Mouse (Mus musculus): ENCODE measurements around the gene Kif14. TPM values are rescaled to one million over a fixed set of nuclear protein-coding genes. Genes with fewer than 3 reads are reported as not detected.

The Kif14 gene
- polyA plus RNA-seq, 1 experiment from 2014 or later: 4.6 TPM

GRCm38 (mm10) chr1:136579360-136579759 lies 113.2 kb downstream of the Kif14 start:
- H3K4me1 ChIP-seq (replicated peaks): 0 out of 2 replicates have a peak, but pooled peaks cover 5% of the 10 kb centered on the region
- H3K27me3 ChIP-seq (replicated peaks): no peaks in the 10 kb centered on the region
- no peak overlapping the region for H3K4me3 ChIP-seq (replicated peaks)
- no peaks in the 10 kb centered on the region for H3K36me3 ChIP-seq
- H3K9me3 ChIP-seq: no peaks in the 10 kb centered on the region
- ATAC-seq: no peak
- H3K27ac ChIP-seq: no peak overlapping the region
- 85% methylated on average over 14 of the region's 14 CpGs for WGBS
- H3K9ac ChIP-seq: no peak overlapping the region
- no peak overlapping the region for H3K4me2 ChIP-seq (replicated peaks)

GRCm38 (mm10) chr1:136580266-136580665 lies 114.1 kb downstream of the Kif14 start:
- no peaks in the 10 kb centered on the region for H3K36me3 ChIP-seq
- 0 out of 2 replicates have a peak, but pooled peaks cover 5% of the 10 kb centered on the region for H3K4me1 ChIP-seq (replicated peaks)
- H3K27ac ChIP-seq: no peak overlapping the region
- no peak overlapping the region for H3K4me3 ChIP-seq (replicated peaks)
- no peak overlapping the region for H3K4me2 ChIP-seq (replicated peaks)
- H3K9ac ChIP-seq: no peak overlapping the region
- ATAC-seq: no peak
- H3K27me3 ChIP-seq (replicated peaks): no peaks in the 10 kb centered on the region
- WGBS: 64% methylated on average over 8 of the region's 8 CpGs
- H3K9me3 ChIP-seq: no peaks in the 10 kb centered on the region

Other genes with a start within 250 kb of the Kif14 start
- gene Inava, start 232.1 kb upstream of the Kif14 start, polyA plus RNA-seq (2015; fragmentation: Nextera tagmentation; extraction: Ambion mirVana): 29.2 and 30.0 TPM in 2 replicates
- not detected in 2 replicates for gene Gpr25, start 205.5 kb upstream of the Kif14 start, polyA plus RNA-seq (2015; fragmentation: Nextera tagmentation; extraction: Ambion mirVana)
- gene Camsap2, start 120.2 kb upstream of the Kif14 start, polyA plus RNA-seq (2015; fragmentation: Nextera tagmentation; extraction: Ambion mirVana): 6.0 and 6.9 TPM in 2 replicates
- 11.6 and 12.3 TPM in 2 replicates for gene Ddx59, start 51.1 kb upstream of the Kif14 start, polyA plus RNA-seq (2015; fragmentation: Nextera tagmentation; extraction: Ambion mirVana)
- 12.4 and 16.5 TPM in 2 replicates for gene Zfp281, start 158.6 kb downstream of the Kif14 start, polyA plus RNA-seq (2015; fragmentation: Nextera tagmentation; extraction: Ambion mirVana)